ENCODE assay signal across 11 mouse cellular contexts in the genomic region with DNA sequence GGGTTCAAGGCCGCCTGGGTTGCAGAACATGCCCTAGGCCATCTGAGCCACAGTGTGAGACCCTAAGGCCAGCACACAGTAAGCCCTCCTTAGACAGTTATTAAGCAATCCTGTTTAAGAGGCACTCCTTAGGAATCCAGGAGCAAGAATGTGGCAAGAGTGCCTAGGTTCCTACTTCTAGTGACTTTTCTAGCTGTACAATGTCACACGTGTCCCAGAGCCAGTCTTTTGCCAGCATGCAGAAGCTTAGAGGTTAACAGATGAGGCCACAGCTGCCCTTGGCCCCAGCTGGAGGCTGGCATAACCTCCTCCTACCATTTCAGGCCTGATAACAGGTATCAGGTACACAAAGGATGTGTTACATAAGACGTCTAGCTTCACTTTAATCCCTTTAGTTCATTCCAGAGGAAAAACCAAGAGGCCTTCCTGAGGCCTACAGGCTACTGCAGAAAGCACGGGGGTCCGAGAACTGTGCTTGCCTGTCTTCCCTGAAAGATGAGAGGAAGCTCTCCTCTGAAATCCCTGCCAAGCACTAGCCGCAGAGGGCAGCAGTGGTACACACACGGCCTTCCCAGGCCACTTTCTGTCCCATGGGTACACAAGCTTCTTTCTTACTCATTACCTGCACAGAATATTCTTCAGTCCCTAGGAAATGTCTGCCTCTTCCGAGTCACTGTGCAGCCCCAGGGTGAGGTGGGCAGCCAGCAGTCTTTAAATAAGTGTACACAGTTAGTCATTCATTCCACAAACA. TPM values are rescaled to one million over a fixed set of nuclear protein-coding genes. Genes with fewer than 3 reads are reported as not detected.
DNase-seq lines count a peak whose midpoint lies in the region; ATAC-seq and TF ChIP-seq lines count a peak whose summit lies in the region.
"Had no signal": no experiment of that assay in that cellular context is flagged by ENCODE, and none has a peak within 500 bp of the region (broad histone marks: within the 10 kb centered on the region; RNA-seq: fewer than 3 reads in every experiment).

No protein-coding gene starts in this region.

- DNase-seq in kidney, adult 11 months, result peak; percentile 35
- DNase-seq in kidney, adult 18-20 months, result no peak
- DNase-seq in testis, postnatal 14 days (ENCODE audit: low spot score), result no peak
- DNase-seq in liver, embryonic 13.5 days, result no peak
- peak; percentile 46 for DNase-seq in stomach, postnatal 0 days (ENCODE audit: low spot score)
- no peak for DNase-seq in ovary, postnatal 14 days (ENCODE audit: low spot score)
- no peak for DNase-seq in neural tube, embryonic 10.5 days (ENCODE audit: extremely low spot score, low spot score)
- DNase-seq: gastrocnemius, postnatal 25 days had no signal

- peaks cover 2% of the 10 kb centered on the region for H3K4me1 ChIP-seq in testis, adult 2 months (ENCODE audit: control insufficient read depth, insufficient read depth, low read length)
- peaks cover 64% of the 10 kb centered on the region for H3K4me1 ChIP-seq in liver, embryonic 13.5 days (replicated peaks)
- peaks cover 12% of the 10 kb centered on the region for H3K4me1 ChIP-seq in stomach, postnatal 0 days (replicated peaks; ENCODE audit: control insufficient read depth, insufficient read depth)
- H3K4me1 ChIP-seq: neural tube, embryonic 12.5 days had no signal

- no peak overlapping the region for H3K4me3 ChIP-seq in testis, adult 2 months (ENCODE audit: control insufficient read depth, low read depth, low read length)
- no peak overlapping the region for H3K4me3 ChIP-seq in liver, embryonic 13.5 days (replicated peaks)
- no peak overlapping the region for H3K4me3 ChIP-seq in stomach, postnatal 0 days (ENCODE audit: low read depth, low read length)
- H3K4me3 ChIP-seq: embryonic facial prominence, embryonic 15.5 days; neural tube, embryonic 12.5 days had no signal

- ATAC-seq in liver, embryonic 13.5 days (ENCODE audit: low read depth), result no peak
- peak; percentile 45 for ATAC-seq in stomach, postnatal 0 days (ENCODE audit: low FRiP score, low TSS enrichment)

- H3K4me2 ChIP-seq in liver, embryonic 13.5 days, result no peak overlapping the region
- H3K4me2 ChIP-seq in stomach, postnatal 0 days (replicated peaks; ENCODE audit: low read depth), result no peak overlapping the region
- H3K4me2 ChIP-seq: embryonic facial prominence, embryonic 15.5 days; neural tube, embryonic 12.5 days had no signal

- WGBS in liver, embryonic 13.5 days (ENCODE audit: insufficient replicate concordance), result 70% methylated on average over 8 of the region's 8 CpGs
- 48% methylated on average over 8 of the region's 8 CpGs for WGBS in stomach, postnatal 0 days

- H3K27me3 ChIP-seq in testis, adult 2 months (ENCODE audit: control insufficient read depth, insufficient read depth, low read length), result no peaks in the 10 kb centered on the region
- no peaks in the 10 kb centered on the region for H3K27me3 ChIP-seq in liver, embryonic 13.5 days
- H3K27me3 ChIP-seq in stomach, postnatal 0 days (ENCODE audit: control insufficient read depth, insufficient read depth, low read length), result no peaks in the 10 kb centered on the region
- H3K27me3 ChIP-seq: embryonic facial prominence, embryonic 15.5 days; neural tube, embryonic 12.5 days had no signal

- H3K9me3 ChIP-seq in liver, embryonic 13.5 days (replicated peaks), result no peaks in the 10 kb centered on the region
- H3K9me3 ChIP-seq in stomach, postnatal 0 days (ENCODE audit: control insufficient read depth, low read length), result no peaks in the 10 kb centered on the region
- H3K9me3 ChIP-seq: embryonic facial prominence, embryonic 15.5 days; neural tube, embryonic 12.5 days had no signal

- TF ChIP-seq CTCF in testis, adult 2 months (IDR thresholded peaks at IDR 0.05; ENCODE audit: control insufficient read depth, insufficient read depth, insufficient replicate concordance, low read depth, low read length), result peak; percentile 28; the same call in 1 of the 2 replicates
- peak; percentile 58 for TF ChIP-seq CTCF in stomach, postnatal 0 days (IDR thresholded peaks at IDR 0.05; ENCODE audit: low read depth)

- H3K36me3 ChIP-seq in testis, adult 2 months (ENCODE audit: control insufficient read depth, insufficient read depth, low read length), result no peaks in the 10 kb centered on the region
- peaks cover 30% of the 10 kb centered on the region for H3K36me3 ChIP-seq in liver, embryonic 13.5 days
- H3K36me3 ChIP-seq in stomach, postnatal 0 days (ENCODE audit: control insufficient read depth, insufficient read depth, low read length), result no peaks in the 10 kb centered on the region
- H3K36me3 ChIP-seq: embryonic facial prominence, embryonic 15.5 days; neural tube, embryonic 12.5 days had no signal

- no peak overlapping the region for H3K27ac ChIP-seq in testis, adult 2 months (ENCODE audit: control insufficient read depth, insufficient read depth, low read depth, low read length)
- peak overlapping the region; percentile 16; the same call in 1 of the 2 replicates for H3K27ac ChIP-seq in liver, embryonic 13.5 days
- peak overlapping the region; percentile 65 for H3K27ac ChIP-seq in stomach, postnatal 0 days (replicated peaks)
- H3K27ac ChIP-seq: embryonic facial prominence, embryonic 15.5 days; neural tube, embryonic 12.5 days had no signal

- no peak overlapping the region for H3K9ac ChIP-seq in liver, embryonic 13.5 days
- no peak overlapping the region for H3K9ac ChIP-seq in stomach, postnatal 0 days (ENCODE audit: low read length)
- H3K9ac ChIP-seq: embryonic facial prominence, embryonic 15.5 days; neural tube, embryonic 12.5 days had no signal

- TF ChIP-seq POLR2A in testis, adult 2 months (IDR thresholded peaks at IDR 0.05; ENCODE audit: control insufficient read depth, low read depth, low read length), result no peak

- TF ChIP-seq EP300 in stomach, postnatal 0 days (optimal IDR thresholded peaks at IDR 0.05), result no peak

RNA-seq across cellular contexts. Expression of gene Pacsin2, which starts 55.5 kb away (rescaled TPM):
- 103 and 108 TPM in 2 replicates for polyA plus RNA-seq in testis, adult 2 months (2012; rRNA removed)
- 45.0 and 58.2 TPM in 2 replicates for polyA plus RNA-seq in liver, embryonic 13.5 days (2015; fragmentation: Nextera tagmentation; extraction: Ambion mirVana)
- polyA plus RNA-seq in stomach, postnatal 0 days (2015; fragmentation: Nextera tagmentation; extraction: Ambion mirVana), result 42.5 and 46.6 TPM in 2 replicates

RNA-seq across cellular contexts. Expression of gene Arfgap3, which starts 58.8 kb away (rescaled TPM):
- 139 and 142 TPM in 2 replicates for polyA plus RNA-seq in testis, adult 2 months (2012; rRNA removed)
- polyA plus RNA-seq in liver, embryonic 13.5 days (2015; fragmentation: Nextera tagmentation; extraction: Ambion mirVana), result 15.2 and 16.2 TPM in 2 replicates
- polyA plus RNA-seq in stomach, postnatal 0 days (2015; fragmentation: Nextera tagmentation; extraction: Ambion mirVana), result 57.0 and 60.3 TPM in 2 replicates

Comparison
In these comparisons a context has a peak if more than half of its experiments do, and no peak if none do; other contexts are left out.
1. DNase-seq: peak in kidney, adult 11 months (single experiment) and stomach, postnatal 0 days (single experiment); none in kidney, adult 18-20 months (single experiment), testis, postnatal 14 days (single experiment), liver, embryonic 13.5 days (single experiment), ovary, postnatal 14 days (single experiment) and neural tube, embryonic 10.5 days (single experiment).